Mouse (Mus musculus) lung, adult 18-20 months (tissue): ENCODE measurements around the gene Gm47995.
"Not testable (repeated sequence)": the region's sequence is repeated elsewhere in the genome, so short reads cannot be mapped to it uniquely, and the experiment has no call there.

Experiments used
- DNase-seq, 2 experiments: peaks; one replicate each; pipeline ENCODE4 v3.0.0; 2022; ENCODE audit warnings: mixed read lengths in 2 of 2

Gene Gm47995

GRCm38 (mm10) chr1:151198120-151198519, at the start of gene Gm47995:
Gm47995 (plus strand) TSS chr1:151198448.
- not testable (repeated sequence) for DNase-seq

DNA sequence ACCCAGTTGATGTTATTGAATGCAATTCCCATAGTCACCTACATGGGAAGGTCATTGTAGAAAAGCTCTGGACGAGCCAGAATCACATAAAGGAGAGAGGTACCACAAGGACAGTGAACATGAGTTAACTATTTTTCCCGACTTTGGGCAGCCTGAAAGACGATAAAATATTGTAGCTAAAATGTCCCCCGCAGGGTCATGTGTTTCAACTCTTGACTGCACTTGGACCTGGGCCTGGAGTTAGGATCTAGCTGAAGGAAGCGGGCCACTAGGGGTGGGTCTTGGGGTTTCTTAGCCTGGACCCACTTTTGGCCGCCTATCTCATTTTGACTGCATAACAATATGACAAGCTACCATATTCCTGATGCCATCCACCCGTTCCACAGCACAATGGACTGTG, 48.0 kb upstream of the Gm47995 start:
- DNase-seq = no peak

- no peak for DNase-seq
Measured at GRCm38 (mm10) chr1:151151089-151151488, 47.2 kb upstream of the Gm47995 start.

DNA sequence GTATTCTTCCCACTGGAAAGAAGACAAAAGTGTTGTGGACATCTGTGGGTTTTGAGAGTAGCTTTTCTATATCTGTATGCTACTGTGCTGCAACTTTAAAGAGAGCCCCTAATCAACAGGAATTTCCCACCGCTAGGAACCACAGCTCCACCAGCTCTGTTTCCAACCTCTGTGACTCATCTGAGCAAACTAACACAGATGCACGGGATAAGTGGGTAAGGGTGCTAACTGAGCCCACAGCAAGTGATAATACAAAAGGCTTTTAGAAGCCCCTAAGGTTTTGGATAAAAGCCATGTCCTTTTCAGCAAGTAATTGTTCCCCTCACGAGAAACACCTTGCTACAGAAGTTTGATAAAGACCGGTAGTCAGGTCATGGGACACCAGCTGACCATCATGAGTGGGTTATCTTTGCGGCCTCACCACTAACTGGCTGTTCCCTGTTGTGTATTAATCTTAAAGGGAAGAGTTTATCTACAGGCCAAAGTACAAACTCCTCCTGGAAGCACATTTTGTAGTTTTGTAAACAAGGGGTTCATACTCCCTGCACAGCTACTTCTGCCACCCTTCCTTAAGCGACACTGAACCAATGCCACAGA, 45.1 kb upstream of the Gm47995 start:
- DNase-seq = no peak

- DNase-seq = not testable (repeated sequence)
Measured at GRCm38 (mm10) chr1:151154131-151154530, 44.1 kb upstream of the Gm47995 start.

- DNase-seq = no peak
Measured at GRCm38 (mm10) chr1:151156129-151156528, 42.1 kb upstream of the Gm47995 start.

- no peak for DNase-seq
Measured at GRCm38 (mm10) chr1:151156777-151157632, 41.2 kb upstream of the Gm47995 start.

- DNase-seq = no peak
Measured at GRCm38 (mm10) chr1:151157963-151158856, 40.0 kb upstream of the Gm47995 start.

DNA sequence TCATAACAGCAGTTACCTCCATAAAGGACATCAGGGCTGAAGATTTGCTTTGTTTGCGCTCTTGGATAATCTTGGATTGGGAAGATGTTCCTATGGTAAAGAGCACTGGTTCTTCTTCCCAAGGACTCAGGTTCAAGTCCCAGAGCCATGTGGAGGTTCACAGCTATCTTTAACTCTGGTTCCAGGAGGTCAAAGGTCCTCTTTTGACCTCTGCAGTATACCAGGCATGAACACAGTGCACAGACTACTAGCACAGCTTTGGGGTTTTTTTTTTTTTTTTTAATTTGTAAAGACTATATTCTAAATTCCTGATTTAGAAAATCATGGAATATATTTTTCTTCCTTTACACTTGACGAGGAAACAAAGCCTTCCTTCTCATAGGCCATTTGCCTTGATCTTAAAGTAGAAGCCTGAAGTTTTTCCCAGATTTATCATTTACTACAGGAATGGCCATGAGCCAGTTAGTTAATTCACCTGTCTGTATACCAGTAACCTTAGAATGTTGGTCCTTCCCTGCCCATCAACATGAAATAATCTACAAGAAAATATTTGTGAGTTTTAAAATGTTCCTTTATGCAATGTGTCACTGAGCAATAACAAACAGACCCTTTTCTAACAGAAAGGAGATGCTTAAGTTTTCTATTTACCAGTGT, 39.3 kb upstream of the Gm47995 start:
- DNase-seq = no peak

DNA sequence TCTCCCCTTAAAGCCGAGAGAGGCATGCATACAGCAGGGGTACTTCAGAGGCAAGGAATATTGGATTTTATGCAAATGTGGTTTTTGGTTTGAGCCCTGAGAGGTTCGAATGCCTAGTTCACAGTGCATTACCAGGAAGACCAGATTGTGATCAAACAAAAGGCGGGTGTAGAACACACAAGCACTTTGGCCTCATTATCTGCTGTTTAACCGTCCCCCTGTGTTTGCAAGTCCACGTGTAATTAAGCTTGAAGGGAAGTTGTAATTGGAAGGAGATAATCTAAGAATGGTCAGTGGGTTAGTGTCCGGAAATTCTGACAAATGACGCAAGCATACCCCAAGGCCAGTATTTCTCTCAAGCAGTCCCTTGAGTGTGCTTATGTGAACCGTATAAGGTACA, 32.2 kb upstream of the Gm47995 start:
- no peak for DNase-seq

- no peak for DNase-seq
Measured at GRCm38 (mm10) chr1:151167297-151168047, 30.8 kb upstream of the Gm47995 start.

- DNase-seq = no peak
Measured at GRCm38 (mm10) chr1:151168637-151169036, 29.6 kb upstream of the Gm47995 start.

GRCm38 (mm10) chr1:151171572-151172461, 26.4 kb upstream of the Gm47995 start:
- no peak for DNase-seq

- DNase-seq = peak; percentile 25 to 51
Measured at GRCm38 (mm10) chr1:151177030-151177936, 21.0 kb upstream of the Gm47995 start.

DNA sequence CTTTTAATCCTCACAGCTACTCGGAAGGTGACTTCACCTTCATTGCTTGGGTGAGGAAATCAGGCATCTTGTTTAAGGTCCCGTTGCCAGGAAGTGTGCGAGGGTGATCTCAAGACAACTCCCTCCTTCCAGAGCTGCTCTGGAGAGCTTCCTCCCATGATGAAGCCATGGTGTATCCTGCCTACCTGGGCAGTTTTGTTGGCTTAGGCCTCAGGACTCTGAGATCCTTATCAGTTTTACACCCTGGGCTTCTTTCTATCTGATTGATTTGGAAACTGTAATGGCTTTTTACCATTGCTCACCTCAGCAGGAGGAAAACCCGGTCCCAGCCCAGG, 20.3 kb upstream of the Gm47995 start:
- DNase-seq = no peak

DNA sequence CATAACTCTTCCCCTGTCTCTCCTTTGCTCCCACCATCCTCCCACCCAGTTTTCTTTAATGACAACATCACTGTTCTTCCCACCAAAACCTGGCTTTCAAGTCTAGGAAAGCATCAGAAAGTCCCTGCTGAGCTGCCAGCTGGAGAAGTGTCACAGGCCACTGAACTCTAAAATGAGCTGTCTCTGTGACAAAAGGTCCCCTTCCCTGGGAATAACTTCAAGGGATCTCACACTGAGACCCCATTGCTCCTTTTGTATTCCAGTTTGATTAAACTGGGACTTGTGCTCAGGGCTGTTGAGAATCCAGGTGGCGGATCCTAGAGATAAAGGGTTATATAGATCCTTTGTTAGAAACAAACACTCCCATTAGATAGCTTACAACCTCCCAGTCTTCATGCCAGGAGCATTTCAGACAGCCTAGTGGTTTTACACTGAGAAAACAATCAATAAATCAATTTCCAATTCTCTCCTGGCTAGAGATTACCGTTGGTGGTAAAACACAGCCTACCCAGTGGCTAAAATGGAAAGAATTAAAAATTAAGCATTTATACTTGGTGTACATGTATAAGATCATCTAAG, 19.7 kb upstream of the Gm47995 start:
- DNase-seq = no peak

DNA sequence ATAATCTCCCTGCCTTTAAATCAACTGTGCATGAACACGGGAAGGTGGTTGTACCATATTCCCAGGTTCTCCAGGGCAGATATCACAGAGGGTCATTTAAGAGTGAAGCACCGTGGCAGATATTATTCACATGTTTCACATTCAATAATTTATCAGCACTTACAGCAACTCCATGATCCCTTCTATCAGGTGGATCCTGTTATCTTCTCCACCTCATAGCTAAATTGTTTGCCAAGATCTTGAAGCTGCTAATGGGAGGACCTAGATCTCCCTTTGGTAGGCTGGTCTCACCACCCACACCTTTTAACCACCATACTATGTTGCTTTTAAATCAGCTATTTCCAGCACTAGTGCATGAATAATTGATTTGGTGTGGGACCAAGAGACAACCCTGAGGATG, 18.1 kb upstream of the Gm47995 start:
- no peak for DNase-seq

GRCm38 (mm10) chr1:151182266-151182665, 16.0 kb upstream of the Gm47995 start, which contains the start of gene Gm47985:
Gm47985 (plus strand) TSS chr1:151182537.
- DNase-seq = not testable (repeated sequence)

- DNase-seq = not testable (repeated sequence)
Measured at GRCm38 (mm10) chr1:151186186-151186585, 12.1 kb upstream of the Gm47995 start.
